Mouse (Mus musculus): ENCODE results near the gene Gm20388. TPM values are rescaled to one million over a fixed set of nuclear protein-coding genes. Genes with fewer than 3 reads are reported as not detected.

Gene Gm20388
- total RNA-seq, 2 experiments from 2014 or later = 2.4 to 2.6 TPM

GRCm38 (mm10) chr8:120504251-120505081 lies 593.8 kb downstream of the Gm20388 start:
- no peak for DNase-seq (ENCODE audit: extremely low spot score in 1 of 2, low spot score in 2 of 2)
- no peak for TF ChIP-seq CTCF (IDR thresholded peaks at IDR 0.05)
- peak overlapping the region; percentile 25; the same call in 1 of the 2 replicates for H3K27ac ChIP-seq
- intact Hi-C loops (cut with DNase I) = no loop called here
- H3K4me3 ChIP-seq = no peak overlapping the region

DNA sequence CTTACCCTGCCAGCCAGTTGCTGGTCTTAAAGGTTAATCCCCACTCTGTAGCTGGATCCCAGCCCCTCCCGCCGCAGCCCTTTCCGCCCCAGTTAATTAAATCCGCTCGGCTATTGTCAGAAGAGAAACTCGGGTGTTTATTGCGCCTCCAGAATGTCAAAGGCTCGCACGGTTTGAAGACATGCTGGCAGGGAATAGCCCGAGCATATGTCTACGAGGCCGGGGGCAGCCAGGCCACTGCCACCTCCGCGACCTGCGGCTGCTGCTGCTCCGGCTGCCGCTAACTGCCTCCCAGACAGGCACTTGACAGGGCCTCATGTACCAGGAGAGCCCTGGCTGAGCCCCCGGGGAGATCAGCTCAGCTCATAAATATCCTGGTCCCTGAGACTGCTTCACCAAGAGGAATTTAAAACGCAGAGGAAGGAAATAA lies 594.5 kb downstream of the Gm20388 start:
- DNase-seq (ENCODE audit: extremely low spot score in 1 of 2, low spot score in 2 of 2) = no peak
- Histone ChIP-seq H3K27ac (no peak overlapping the region), H3K4me3 (no peak overlapping the region)
- intact Hi-C loops (cut with DNase I) = no loop called here
- TF ChIP-seq CTCF (IDR thresholded peaks at IDR 0.05) = no peak

DNA sequence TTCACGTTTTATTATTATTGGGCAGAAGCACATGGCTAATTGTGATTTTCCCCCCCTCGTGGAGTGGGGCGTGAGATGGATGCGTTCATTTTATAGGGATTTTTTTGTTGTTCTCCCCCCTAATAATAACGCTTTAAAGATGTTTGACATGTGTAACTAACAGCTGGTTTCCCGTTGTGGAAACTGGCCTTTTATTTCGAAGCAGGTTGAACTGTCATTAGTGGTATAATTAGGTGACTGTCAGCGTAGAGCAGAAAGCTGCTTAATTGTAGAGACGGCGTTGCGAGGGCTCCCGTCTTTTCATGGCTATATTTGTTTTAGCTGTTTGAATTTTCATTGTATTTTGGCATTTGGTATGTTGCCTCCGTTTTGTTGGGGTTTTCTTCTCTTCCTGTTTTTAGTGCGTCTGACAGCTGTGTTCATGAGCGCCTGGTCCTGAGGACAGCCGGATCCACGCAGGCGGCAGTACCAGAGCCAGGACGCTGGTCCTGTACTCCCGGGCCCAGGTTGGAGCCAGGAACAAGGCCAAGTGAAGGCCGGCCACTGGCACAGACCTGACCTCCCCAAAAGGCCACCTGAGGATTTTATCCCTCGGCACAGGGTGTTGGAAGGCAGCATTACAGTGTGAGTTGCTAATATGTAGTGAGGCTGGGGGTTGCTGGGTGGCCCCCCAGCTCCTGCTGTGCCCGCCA lies 595.1 kb downstream of the Gm20388 start:
- H3K4me3 ChIP-seq = no peak overlapping the region
- no peak for DNase-seq (ENCODE audit: extremely low spot score in 1 of 2, low spot score in 2 of 2)
- TF ChIP-seq CTCF (IDR thresholded peaks at IDR 0.05) = no peak
- intact Hi-C loops (cut with DNase I) = no loop called here
- no peak overlapping the region for H3K27ac ChIP-seq

GRCm38 (mm10) chr8:120506562-120506961 lies 595.9 kb downstream of the Gm20388 start:
- peak; percentile 12; the same call in 1 of the 2 replicates for TF ChIP-seq CTCF (IDR thresholded peaks at IDR 0.05)
- intact Hi-C loops (cut with DNase I) = no loop called here
- Histone ChIP-seq H3K4me3 (no peak overlapping the region), H3K27ac (no peak overlapping the region)
- no peak for DNase-seq (ENCODE audit: extremely low spot score in 1 of 2, low spot score in 2 of 2)

DNA sequence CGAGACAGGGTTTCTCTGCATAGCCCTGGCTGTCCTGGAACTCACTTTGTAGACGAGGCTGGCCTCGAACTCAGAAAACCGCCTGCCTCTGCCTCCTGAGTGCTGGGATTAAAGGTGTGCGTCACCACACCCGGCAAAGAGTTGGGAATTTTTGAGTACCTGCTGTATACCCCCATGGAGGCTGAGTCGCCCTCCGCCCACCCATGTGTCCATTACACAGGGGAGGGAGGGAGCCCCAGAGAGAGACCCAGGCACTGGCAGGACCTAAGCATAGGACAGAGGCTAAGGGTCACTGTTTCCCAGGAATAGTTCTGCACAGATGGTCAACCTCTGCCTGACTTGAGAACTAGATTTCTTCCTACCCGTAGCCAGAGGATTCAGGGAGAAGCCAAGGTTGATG lies 596.6 kb downstream of the Gm20388 start:
- no peak overlapping the region for H3K27ac ChIP-seq
- no peak for DNase-seq (ENCODE audit: extremely low spot score in 1 of 2, low spot score in 2 of 2)
- TF ChIP-seq CTCF (IDR thresholded peaks at IDR 0.05) = no peak
- intact Hi-C loops (cut with DNase I) = no loop called here
- H3K4me3 ChIP-seq = no peak overlapping the region

- no peak; the same call in 1 of the 2 replicates for TF ChIP-seq CTCF (IDR thresholded peaks at IDR 0.05)
- no peak for DNase-seq (ENCODE audit: extremely low spot score in 1 of 2, low spot score in 2 of 2)
- intact Hi-C loops (cut with DNase I) = no loop called here
- H3K4me3 ChIP-seq = no peak overlapping the region
- H3K27ac ChIP-seq = no peak overlapping the region
Measured at GRCm38 (mm10) chr8:120509136-120510034, 598.7 kb downstream of the Gm20388 start.

DNA sequence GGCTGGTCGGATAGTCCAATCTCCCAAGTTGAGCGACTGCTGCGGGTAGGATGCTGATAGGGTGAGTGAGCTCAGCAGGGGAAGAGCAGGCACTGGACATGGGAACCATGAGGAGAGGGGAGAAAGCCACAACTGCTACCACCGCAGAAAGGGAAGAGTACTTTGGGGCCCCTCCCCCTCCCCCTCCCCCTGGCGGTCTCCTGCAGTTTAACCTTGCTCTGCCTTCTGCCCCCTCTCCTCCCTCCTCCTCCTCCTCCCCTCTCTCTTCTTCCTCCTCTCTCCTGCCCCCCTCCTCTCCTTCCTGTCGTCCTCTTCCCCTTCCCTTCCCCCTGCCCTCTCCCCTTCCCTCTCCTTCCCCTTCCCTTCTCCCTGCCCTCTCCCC lies 599.4 kb downstream of the Gm20388 start:
- intact Hi-C loops (cut with DNase I) = no loop called here
- H3K4me3 ChIP-seq = no peak overlapping the region
- H3K27ac ChIP-seq = no peak overlapping the region
- TF ChIP-seq CTCF (IDR thresholded peaks at IDR 0.05) = no peak
- no peak for DNase-seq (ENCODE audit: extremely low spot score in 1 of 2, low spot score in 2 of 2)

GRCm38 (mm10) chr8:120510863-120511457 lies 600.3 kb downstream of the Gm20388 start:
- intact Hi-C loops (cut with DNase I) = no loop called here
- H3K4me3 ChIP-seq = no peak overlapping the region
- no peak for TF ChIP-seq CTCF (IDR thresholded peaks at IDR 0.05)
- no peak for DNase-seq (ENCODE audit: extremely low spot score in 1 of 2, low spot score in 2 of 2)
- H3K27ac ChIP-seq = no peak overlapping the region

GRCm38 (mm10) chr8:120511737-120512136 lies 601.1 kb downstream of the Gm20388 start:
- Histone ChIP-seq H3K27ac (no peak overlapping the region), H3K4me3 (no peak overlapping the region)
- intact Hi-C loops (cut with DNase I) = no loop called here
- no peak for DNase-seq (ENCODE audit: extremely low spot score in 1 of 2, low spot score in 2 of 2)
- TF ChIP-seq CTCF (IDR thresholded peaks at IDR 0.05) = no peak

- intact Hi-C loops (cut with DNase I) = no loop called here
- DNase-seq (ENCODE audit: extremely low spot score in 1 of 2, low spot score in 2 of 2) = no peak
- no peak for TF ChIP-seq CTCF (IDR thresholded peaks at IDR 0.05)
- no peak overlapping the region for H3K4me3 ChIP-seq
- no peak overlapping the region for H3K27ac ChIP-seq
Measured at GRCm38 (mm10) chr8:120512326-120512725, 601.7 kb downstream of the Gm20388 start.

DNA sequence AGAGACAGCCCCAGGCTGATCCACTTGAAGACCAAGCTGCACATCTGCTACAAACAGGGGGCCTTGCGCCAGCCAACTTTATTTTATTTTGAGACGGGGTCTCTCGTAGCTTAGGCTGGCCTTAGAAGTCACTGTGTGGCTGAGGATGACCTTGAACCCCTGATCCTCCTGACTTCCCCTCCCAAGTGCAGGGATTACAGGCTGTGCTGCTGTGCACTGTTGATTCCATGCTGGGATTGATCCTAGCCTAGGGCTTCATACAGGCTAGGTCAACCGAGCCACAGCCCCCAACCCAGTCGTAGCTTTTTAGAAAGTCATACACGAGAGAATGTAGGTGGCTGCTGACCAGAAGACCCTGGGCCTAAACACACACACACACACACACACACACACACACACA lies 602.5 kb downstream of the Gm20388 start:
- no peak for TF ChIP-seq CTCF (IDR thresholded peaks at IDR 0.05)
- H3K4me3 ChIP-seq = no peak overlapping the region
- intact Hi-C loops (cut with DNase I) = no loop called here
- H3K27ac ChIP-seq = no peak overlapping the region
- no peak for DNase-seq (ENCODE audit: extremely low spot score in 1 of 2, low spot score in 2 of 2)
